Mouse (Mus musculus) midbrain, embryonic 14.5 days (tissue): ENCODE measurements at regions not wholly inside any gene's neighbourhood (a gene's known extent, or its start where the extent isn't known, plus 50 kb on each side); places are given as distances from the start of the nearest gene placed in this dataset.

ENCODE experiments used
- ATAC-seq: fragments of 200-750 bp; cut with Nextera tagmentation; 2 replicates; pipeline ENCODE4 v1.8.0; 2017; ENCODE audit warnings: moderate number of reproducible peaks, moderate library complexity; ENCODE audit not compliant: low FRiP score, low TSS enrichment
- DNase-seq: peaks from one replicate; pipeline ENCODE4 v3.0.0-alpha.2; 2015
- H3K27ac ChIP-seq: fragments of 300-500 bp; sonication (generic); replicated peaks from 2 replicates; pipeline ENCODE4 v1.5.1; 2014; ENCODE audit warnings: mild to moderate bottlenecking, low read depth, low read length, moderate library complexity
- H3K27me3 ChIP-seq: fragments of 300-500 bp; sonication (generic); 2 replicates; pipeline ENCODE4 v1.6.1; 2014; ENCODE audit warnings: low read length, control low read depth, mixed read lengths; ENCODE audit not compliant: control insufficient read depth, insufficient read depth
- H3K36me3 ChIP-seq: fragments of 300-500 bp; sonication (generic); 2 replicates; pipeline ENCODE4 v1.6.1; 2014; ENCODE audit warnings: low read length, control low read depth; ENCODE audit not compliant: control insufficient read depth, insufficient read depth
- H3K4me1 ChIP-seq: fragments of 300-500 bp; sonication (generic); 2 replicates; pipeline ENCODE4 v1.6.1; 2014; ENCODE audit warnings: mild to moderate bottlenecking, antibody characterized with exemption, low read length, control low read depth; ENCODE audit not compliant: control insufficient read depth, insufficient read depth
- H3K4me2 ChIP-seq: fragments of 300-500 bp; sonication (generic); 2 replicates; pipeline ENCODE4 v1.6.1; 2014; ENCODE audit warnings: mild to moderate bottlenecking, low read length, moderate library complexity
- H3K4me3 ChIP-seq: fragments of 300-500 bp; sonication (generic); replicated peaks from 2 replicates; pipeline ENCODE4 v1.5.1; 2014; ENCODE audit warnings: low read depth, low read length
- H3K9ac ChIP-seq: fragments of 300-500 bp; sonication (generic); replicated peaks from 2 replicates; pipeline ENCODE4 v1.6.1; 2014; ENCODE audit warnings: mild to moderate bottlenecking, low read length, moderate library complexity
- H3K9me3 ChIP-seq: fragments of 300-500 bp; sonication (generic); 2 replicates; pipeline ENCODE4 v1.6.1; 2016; ENCODE audit warnings: low read length, control low read depth, mixed read lengths; ENCODE audit not compliant: control insufficient read depth
- WGBS: fragments of 180-500 bp; shearing (Covaris S2); extraction: QIAGEN DNeasy Blood & Tissue Kit; methylation state at CpG from one replicate; pipeline ENCODE4 v1.1.7; 2014; 5-methylcytosine and 5-hydroxymethylcytosine counted together

GRCm38 (mm10) chr11:55764846-55765245, 156.8 kb upstream of the Glra1 start:
- H3K9me3 ChIP-seq: no peaks in the 10 kb centered on the region
- H3K27me3 ChIP-seq: no peaks in the 10 kb centered on the region
- H3K9ac ChIP-seq: no peak overlapping the region
- no peaks in the 10 kb centered on the region for H3K4me1 ChIP-seq
- ATAC-seq (no peak), DNase-seq (no peak)
- no peak overlapping the region for H3K27ac ChIP-seq
- no peak overlapping the region for H3K4me2 ChIP-seq
- WGBS: 96% methylated on average over 1 of the region's 1 CpGs
- H3K36me3 ChIP-seq: no peaks in the 10 kb centered on the region
- H3K4me3 ChIP-seq: no peak overlapping the region
